Mouse (Mus musculus): ENCODE results near the gene Pcare. TPM values are rescaled to one million over a fixed set of nuclear protein-coding genes. Genes with fewer than 3 reads are reported as not detected.
"Not testable (repeated sequence)": the region's sequence is repeated elsewhere in the genome, so short reads cannot be mapped to it uniquely, and the experiment has no call there.

Gene Pcare
- polyA plus RNA-seq, 1 experiment from 2014 or later = not detected

- Histone ChIP-seq H3K4me1 (no peaks in the 10 kb centered on the region), H3K27ac (no peak overlapping the region), H3K27me3 (replicated peaks) (no peaks in the 10 kb centered on the region), H3K9ac (no peak overlapping the region), H3K4me3 (no peak overlapping the region), H3K4me2 (no peak overlapping the region), H3K36me3 (replicated peaks) (no peaks in the 10 kb centered on the region), H3K9me3 (no peaks in the 10 kb centered on the region)
- no peak for ATAC-seq (replicated peaks)
- 75% methylated on average over 4 of the region's 4 CpGs for WGBS
Measured at GRCm38 (mm10) chr17:71774173-71774572, 21.5 kb upstream of the Pcare start.

- Histone ChIP-seq H3K36me3 (replicated peaks) (no peaks in the 10 kb centered on the region), H3K27me3 (replicated peaks) (no peaks in the 10 kb centered on the region), H3K9me3 (no peaks in the 10 kb centered on the region), H3K4me1 (no peaks in the 10 kb centered on the region), H3K4me3 (no peak overlapping the region), H3K9ac (no peak overlapping the region), H3K27ac (no peak overlapping the region), H3K4me2 (no peak overlapping the region)
- 91% methylated on average over 3 of the region's 3 CpGs for WGBS
- ATAC-seq (replicated peaks) = no peak
Measured at GRCm38 (mm10) chr17:71770696-71771095, 18.0 kb upstream of the Pcare start.

- H3K9ac ChIP-seq = no peak overlapping the region
- no peaks in the 10 kb centered on the region for H3K27me3 ChIP-seq (replicated peaks)
- WGBS = 10% methylated on average over 6 of the region's 6 CpGs
- H3K4me1 ChIP-seq = no peaks in the 10 kb centered on the region
- ATAC-seq (replicated peaks) = no peak; the same call in 1 of the 2 replicates
- no peak overlapping the region for H3K27ac ChIP-seq
- H3K9me3 ChIP-seq = no peaks in the 10 kb centered on the region
- H3K4me2 ChIP-seq = peak overlapping the region; percentile 9; the same call in 1 of the 2 replicates
- no peaks in the 10 kb centered on the region for H3K36me3 ChIP-seq (replicated peaks)
- no peak overlapping the region for H3K4me3 ChIP-seq
Measured at GRCm38 (mm10) chr17:71769564-71769963, 16.9 kb upstream of the Pcare start.

GRCm38 (mm10) chr17:71768173-71768572 is 15.5 kb upstream of the Pcare start, which contains the start of gene Clip4:
TSS of gene Clip4 (plus strand) at chr17:71768473.
- H3K4me3 ChIP-seq; H3K36me3 ChIP-seq (replicated peaks); H3K9me3 ChIP-seq; H3K4me2 ChIP-seq; H3K9ac ChIP-seq; H3K4me1 ChIP-seq; H3K27ac ChIP-seq; H3K27me3 ChIP-seq (replicated peaks); ATAC-seq (replicated peaks): not testable (repeated sequence)
- 74% methylated on average over 1 of the region's 1 CpGs for WGBS

- H3K4me1 ChIP-seq = no peaks in the 10 kb centered on the region
- no peak overlapping the region for H3K27ac ChIP-seq
- H3K9ac ChIP-seq = no peak overlapping the region
- WGBS = 71% methylated on average over 7 of the region's 7 CpGs
- no peak overlapping the region for H3K4me2 ChIP-seq
- H3K27me3 ChIP-seq (replicated peaks) = no peaks in the 10 kb centered on the region
- ATAC-seq (replicated peaks) = no peak
- no peaks in the 10 kb centered on the region for H3K36me3 ChIP-seq (replicated peaks)
- no peak overlapping the region for H3K4me3 ChIP-seq
- no peaks in the 10 kb centered on the region for H3K9me3 ChIP-seq
Measured at GRCm38 (mm10) chr17:71760536-71760935, 7.8 kb upstream of the Pcare start.

GRCm38 (mm10) chr17:71749616-71750168 is 3.0 kb downstream of the Pcare start:
- Histone ChIP-seq H3K4me2 (no peak overlapping the region), H3K4me1 (no peaks in the 10 kb centered on the region), H3K36me3 (replicated peaks) (no peaks in the 10 kb centered on the region), H3K27ac (no peak overlapping the region), H3K27me3 (replicated peaks) (no peaks in the 10 kb centered on the region), H3K9me3 (no peaks in the 10 kb centered on the region), H3K4me3 (no peak overlapping the region), H3K9ac (no peak overlapping the region)
- 84% methylated on average over 9 of the region's 9 CpGs for WGBS
- no peak for ATAC-seq (replicated peaks)

- no peaks in the 10 kb centered on the region for H3K4me1 ChIP-seq
- no peak overlapping the region for H3K4me2 ChIP-seq
- H3K36me3 ChIP-seq (replicated peaks) = no peaks in the 10 kb centered on the region
- 0 out of 2 replicates have a peak, but pooled peaks have one; percentile 51 for ATAC-seq (replicated peaks)
- 70% methylated on average over 8 of the region's 8 CpGs for WGBS
- H3K4me3 ChIP-seq = no peak overlapping the region
- H3K27me3 ChIP-seq (replicated peaks) = no peaks in the 10 kb centered on the region
- H3K27ac ChIP-seq = no peak overlapping the region
- no peak overlapping the region for H3K9ac ChIP-seq
- H3K9me3 ChIP-seq = no peaks in the 10 kb centered on the region
Measured at GRCm38 (mm10) chr17:71747561-71747960, 5.1 kb downstream of the Pcare start.

GRCm38 (mm10) chr17:71746114-71746513 is 6.6 kb downstream of the Pcare start:
- no peaks in the 10 kb centered on the region for H3K27me3 ChIP-seq (replicated peaks)
- ATAC-seq (replicated peaks) = no peak
- no peak overlapping the region for H3K27ac ChIP-seq
- WGBS = 74% methylated on average over 9 of the region's 9 CpGs
- no peak overlapping the region for H3K9ac ChIP-seq
- H3K4me1 ChIP-seq = no peaks in the 10 kb centered on the region
- no peak overlapping the region for H3K4me3 ChIP-seq
- no peak overlapping the region for H3K4me2 ChIP-seq
- no peaks in the 10 kb centered on the region for H3K36me3 ChIP-seq (replicated peaks)
- no peaks in the 10 kb centered on the region for H3K9me3 ChIP-seq

- Histone ChIP-seq H3K9me3 (no peaks in the 10 kb centered on the region), H3K9ac (no peak overlapping the region), H3K4me2 (no peak overlapping the region), H3K27ac (no peak overlapping the region), H3K4me1 (no peaks in the 10 kb centered on the region), H3K27me3 (replicated peaks) (no peaks in the 10 kb centered on the region), H3K4me3 (no peak overlapping the region), H3K36me3 (replicated peaks) (no peaks in the 10 kb centered on the region)
- ATAC-seq (replicated peaks) = no peak
- WGBS = 29% methylated on average over 5 of the region's 5 CpGs
Measured at GRCm38 (mm10) chr17:71742935-71743334, 9.8 kb downstream of the Pcare start.

GRCm38 (mm10) chr17:71742156-71742555 is 10.5 kb downstream of the Pcare start:
- Histone ChIP-seq H3K9ac (no peak overlapping the region), H3K4me3 (no peak overlapping the region), H3K9me3 (no peaks in the 10 kb centered on the region), H3K4me1 (no peaks in the 10 kb centered on the region), H3K4me2 (no peak overlapping the region), H3K27me3 (replicated peaks) (no peaks in the 10 kb centered on the region), H3K27ac (no peak overlapping the region), H3K36me3 (replicated peaks) (no peaks in the 10 kb centered on the region)
- WGBS = 88% methylated on average over 3 of the region's 3 CpGs
- ATAC-seq (replicated peaks) = no peak

- Histone ChIP-seq H3K4me3 (no peak overlapping the region), H3K4me1 (no peaks in the 10 kb centered on the region; the same call in 1 of the 2 replicates), H3K36me3 (replicated peaks) (no peaks in the 10 kb centered on the region), H3K4me2 (no peak overlapping the region), H3K9me3 (no peaks in the 10 kb centered on the region), H3K27ac (no peak overlapping the region), H3K9ac (no peak overlapping the region), H3K27me3 (replicated peaks) (no peaks in the 10 kb centered on the region)
- ATAC-seq (replicated peaks) = no peak
- WGBS = 62% methylated on average over 3 of the region's 3 CpGs
Measured at GRCm38 (mm10) chr17:71736442-71736841, 16.3 kb downstream of the Pcare start.

GRCm38 (mm10) chr17:71730655-71731054 is 22.0 kb downstream of the Pcare start:
- Histone ChIP-seq H3K9ac (no peak overlapping the region), H3K4me2 (no peak overlapping the region), H3K27me3 (replicated peaks) (no peaks in the 10 kb centered on the region), H3K36me3 (replicated peaks) (no peaks in the 10 kb centered on the region), H3K27ac (no peak overlapping the region), H3K4me1 (no peaks in the 10 kb centered on the region), H3K9me3 (no peaks in the 10 kb centered on the region), H3K4me3 (no peak overlapping the region)
- ATAC-seq (replicated peaks) = no peak
- 74% methylated on average over 2 of the region's 2 CpGs for WGBS

GRCm38 (mm10) chr17:71721019-71721418 is 31.7 kb downstream of the Pcare start:
- Histone ChIP-seq H3K36me3 (replicated peaks) (no peaks in the 10 kb centered on the region), H3K27ac (no peak overlapping the region), H3K4me2 (no peak overlapping the region), H3K9me3 (no peaks in the 10 kb centered on the region), H3K4me3 (no peak overlapping the region), H3K4me1 (no peaks in the 10 kb centered on the region), H3K9ac (no peak overlapping the region), H3K27me3 (replicated peaks) (no peaks in the 10 kb centered on the region)
- no peak for ATAC-seq (replicated peaks)
- 75% methylated on average over 3 of the region's 3 CpGs for WGBS

Measured in midbrain, embryonic 15.5 days (tissue).